Mouse (Mus musculus): ENCODE results near the gene 1700017D01Rik.
"Not testable (repeated sequence)": the region's sequence is repeated elsewhere in the genome, so short reads cannot be mapped to it uniquely, and the experiment has no call there.

DNA sequence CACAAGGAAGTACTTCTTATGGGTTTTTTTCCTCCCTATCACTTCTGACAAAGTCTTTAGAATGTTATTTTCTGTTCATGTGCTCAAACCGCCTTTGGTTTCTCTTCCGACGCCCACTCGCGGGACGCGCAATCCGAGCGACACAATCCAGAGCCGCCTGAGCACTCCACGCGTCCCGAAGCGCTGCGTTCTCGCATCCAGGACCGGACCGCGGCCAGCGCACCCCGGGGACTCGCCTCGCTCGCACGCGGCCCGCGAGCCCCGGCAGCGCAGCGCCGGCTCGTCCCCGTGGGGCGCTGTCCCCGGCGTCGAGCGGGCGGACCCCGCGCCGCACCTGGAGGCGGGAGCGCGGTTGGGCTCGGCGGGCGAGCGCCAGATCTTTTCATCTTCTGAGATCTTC, 38.5 kb downstream of the 1700017D01Rik start:
- not testable (repeated sequence) for TF ChIP-seq POLR2A (IDR thresholded peaks at IDR 0.05; ENCODE audit: low read depth, low read length); CTCF (IDR thresholded peaks at IDR 0.05; ENCODE audit: borderline replicate concordance, insufficient read depth, low read length)

All from embryonic fibroblast, embryonic 13.5 days (primary cell).